Mouse (Mus musculus) limb, embryonic 14.5 days (tissue): ENCODE measurements around the gene Hscb. TPM values are rescaled to one million over a fixed set of nuclear protein-coding genes. Genes with fewer than 3 reads are reported as not detected.
"Not testable (repeated sequence)": the region's sequence is repeated elsewhere in the genome, so short reads cannot be mapped to it uniquely, and the experiment has no call there.

Source experiments
- ATAC-seq: fragments of 200-750 bp; cut with Nextera tagmentation; 2 replicates; pipeline ENCODE4 v1.8.0; 2017; ENCODE audit warnings: low read depth, moderate number of reproducible peaks, moderate TSS enrichment; ENCODE audit not compliant: low FRiP score
- DNase-seq: peaks from one replicate; pipeline ENCODE4 v3.0.0-alpha.2; 2015; ENCODE audit warnings: low spot score
- H3K27ac ChIP-seq: fragments of 300-500 bp; sonication (generic); replicated peaks from 2 replicates; pipeline ENCODE4 v1.5.1; 2014; ENCODE audit warnings: low read depth, mild to moderate bottlenecking, low read length, moderate library complexity, mixed read lengths
- H3K27me3 ChIP-seq: fragments of 300-500 bp; sonication (generic); 2 replicates; pipeline ENCODE4 v1.6.1; 2014; ENCODE audit warnings: low read length, mixed read lengths; ENCODE audit not compliant: control insufficient read depth, insufficient read depth
- H3K36me3 ChIP-seq: fragments of 300-500 bp; sonication (generic); 2 replicates; pipeline ENCODE4 v1.6.1; 2014; ENCODE audit warnings: mild to moderate bottlenecking, low read length, moderate library complexity, mixed read lengths; ENCODE audit not compliant: control insufficient read depth, insufficient read depth
- H3K4me1 ChIP-seq: fragments of 300-500 bp; sonication (generic); 2 replicates; pipeline ENCODE4 v1.6.1; 2014; ENCODE audit warnings: antibody characterized with exemption, low read length, mixed read lengths; ENCODE audit not compliant: control insufficient read depth, insufficient read depth
- H3K4me2 ChIP-seq: fragments of 300-500 bp; sonication (generic); replicated peaks from 2 replicates; pipeline ENCODE4 v1.6.1; 2014; ENCODE audit warnings: low read depth, mild to moderate bottlenecking, low read length, moderate library complexity; ENCODE audit not compliant: severe bottlenecking
- H3K4me3 ChIP-seq: fragments of 300-500 bp; sonication (generic); replicated peaks from 2 replicates; pipeline ENCODE4 v1.5.1; 2014; ENCODE audit warnings: low read length
- H3K9ac ChIP-seq: fragments of 300-500 bp; sonication (generic); 2 replicates; pipeline ENCODE4 v1.6.1; 2014; ENCODE audit warnings: mild to moderate bottlenecking, low read depth, low read length, moderate library complexity; ENCODE audit not compliant: severe bottlenecking
- H3K9me3 ChIP-seq: fragments of 300-500 bp; sonication (generic); 2 replicates; pipeline ENCODE4 v1.6.1; 2016; ENCODE audit warnings: low read length; ENCODE audit not compliant: control insufficient read depth
- POLR2A ChIP-seq: fragments of 200-500 bp; IDR thresholded peaks from 2 replicates; pipeline ENCODE4 v1.8.0; 2012; ENCODE audit warnings: inconsistent platforms, mild to moderate bottlenecking, moderate library complexity, borderline replicate concordance; ENCODE audit not compliant: insufficient read depth, insufficient read length; ENCODE audit errors: extremely low read depth
- WGBS: fragments of 180-500 bp; shearing (Covaris S2); extraction: QIAGEN DNeasy Blood & Tissue Kit; methylation state at CpG from one replicate; pipeline ENCODE4 v1.1.7; 2014; 5-methylcytosine and 5-hydroxymethylcytosine counted together
- polyA plus RNA-seq, 2 experiments: library from polyadenylated mRNA; depleted of rRNA in 1 of 2; stranded (reverse) in 1 of 2; unstranded in 1 of 2; fragments of >200 nt; fragmentation: Nextera tagmentation in 1 of 2; extraction: Ambion mirVana in 1 of 2; gene quantifications; 2 replicates each; pipeline versions ENCODE4 v1.2.1 to v1.2.3; 2012 to 2014

Gene Hscb
- polyA plus RNA-seq, 2 experiments, result 19.3 to 19.4 TPM

DNA sequence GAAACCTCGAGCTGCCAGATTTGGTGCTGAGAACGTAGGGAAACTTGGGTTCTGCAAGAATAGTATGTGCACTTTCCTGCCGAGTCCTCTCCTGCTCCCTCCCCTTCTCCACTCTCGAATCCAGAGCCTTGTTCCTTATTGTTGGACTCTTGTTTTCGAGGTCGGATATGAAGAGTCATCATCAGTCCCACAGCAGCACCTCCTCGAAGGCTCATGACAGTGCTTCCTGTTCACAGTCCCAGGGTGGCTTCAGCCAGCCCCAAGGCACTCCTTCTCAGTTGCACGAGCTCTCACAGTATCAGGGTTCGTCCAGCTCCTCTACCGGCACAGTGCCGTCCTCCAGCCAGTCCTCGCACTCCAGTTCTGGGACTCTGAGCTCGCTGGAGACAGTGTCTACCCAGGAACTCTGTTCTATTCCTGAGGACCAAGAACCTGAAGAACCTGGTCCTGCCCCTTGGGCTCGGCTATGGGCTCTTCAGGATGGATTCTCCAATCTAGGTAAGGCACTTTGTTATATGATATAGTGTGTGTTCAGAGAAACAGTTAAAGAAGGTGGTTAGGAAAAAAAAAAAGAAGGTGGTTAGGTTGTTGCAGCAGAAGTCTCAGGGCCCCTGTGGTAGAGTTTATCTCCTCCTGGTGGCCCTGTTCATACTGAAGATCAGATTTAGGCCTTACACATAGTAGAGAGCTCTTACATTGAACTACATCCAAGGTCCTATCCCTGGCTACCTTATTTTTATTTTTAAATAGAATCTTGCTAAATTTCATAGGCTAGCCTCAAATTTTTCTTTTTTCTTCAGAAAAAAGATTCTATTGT lies 1.7 kb upstream of the Hscb start:
- ATAC-seq (no peak), DNase-seq (no peak)
- no peak for TF ChIP-seq POLR2A
- peaks cover 9% of the 10 kb centered on the region; the same call in 1 of the 2 replicates for H3K36me3 ChIP-seq
- H3K4me3 ChIP-seq, result no peak overlapping the region
- no peak overlapping the region for H3K9ac ChIP-seq
- H3K9me3 ChIP-seq, result no peaks in the 10 kb centered on the region
- 91% methylated on average over 14 of the region's 14 CpGs for WGBS
- peaks cover 7% of the 10 kb centered on the region; the same call in 1 of the 2 replicates for H3K4me1 ChIP-seq
- H3K27me3 ChIP-seq, result no peaks in the 10 kb centered on the region
- H3K27ac ChIP-seq, result no peak overlapping the region
- H3K4me2 ChIP-seq, result no peak overlapping the region

DNA sequence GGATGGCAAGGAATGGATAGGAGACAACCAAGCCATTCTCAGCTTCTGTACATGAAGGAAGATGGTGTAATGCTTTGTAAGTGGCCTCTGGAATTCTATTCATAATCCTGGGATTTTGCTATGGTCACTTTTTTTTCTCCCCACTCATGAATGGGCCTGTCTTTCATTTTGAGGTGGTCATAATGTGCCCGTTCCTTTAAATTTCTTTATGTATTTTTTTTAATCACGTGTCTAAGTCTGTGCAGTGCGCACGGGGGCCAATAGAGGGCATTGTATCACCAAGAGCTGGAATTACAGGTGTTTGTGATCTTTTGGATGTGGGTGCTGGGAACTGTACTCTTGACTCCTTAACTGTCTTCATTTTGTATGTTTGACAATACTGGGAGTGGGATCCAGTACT lies 888 bp upstream of the Hscb start:
- peak overlapping the region; percentile 53 for H3K9ac ChIP-seq
- 11% methylated on average over 4 of the region's 4 CpGs for WGBS
- peak overlapping the region; percentile 71 for H3K4me2 ChIP-seq
- peaks cover 7% of the 10 kb centered on the region; the same call in 1 of the 2 replicates for H3K4me1 ChIP-seq
- DNase-seq (peak; percentile 16), ATAC-seq (no peak)
- peak overlapping the region; percentile 70 for H3K4me3 ChIP-seq
- TF ChIP-seq POLR2A, result no peak
- H3K27ac ChIP-seq, result peak overlapping the region; percentile 70
- no peaks in the 10 kb centered on the region for H3K9me3 ChIP-seq
- no peaks in the 10 kb centered on the region for H3K27me3 ChIP-seq
- H3K36me3 ChIP-seq, result peaks cover 9% of the 10 kb centered on the region; the same call in 1 of the 2 replicates

DNA sequence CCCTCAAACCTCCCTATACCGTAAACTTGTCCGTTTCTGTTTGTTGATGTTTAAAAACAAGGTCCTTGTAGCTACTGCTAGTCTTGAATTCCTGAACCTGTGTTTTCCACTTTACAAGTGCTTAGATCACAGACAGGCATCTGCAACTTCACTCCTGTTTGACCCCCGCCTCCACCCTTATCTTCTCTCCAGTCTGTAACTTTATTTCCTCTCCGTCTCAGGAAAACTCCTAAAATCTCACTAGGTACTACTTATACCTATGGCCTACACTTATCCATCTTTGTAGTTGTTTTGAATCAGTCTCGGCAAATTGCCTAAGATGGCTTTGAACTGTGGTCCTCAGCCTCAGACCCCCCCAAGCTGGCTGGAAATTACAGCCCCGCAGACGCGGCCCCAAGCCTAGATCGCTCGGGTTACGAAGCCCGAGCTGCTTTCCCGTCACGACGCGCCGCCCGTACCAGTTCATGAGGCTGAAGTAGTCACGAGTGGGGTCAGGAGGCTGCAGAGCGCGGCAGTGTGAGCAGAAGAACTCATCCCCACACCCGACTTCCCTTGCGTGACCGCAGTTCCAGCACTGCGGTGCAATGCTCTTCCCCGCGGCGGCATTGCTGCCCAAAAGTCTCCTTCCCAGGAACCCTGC lies 419 bp downstream of the Hscb start:
- Histone ChIP-seq H3K27ac (peak overlapping the region; percentile 65), H3K4me2 (peak overlapping the region; percentile 67), H3K9ac (peak overlapping the region; percentile 63), H3K27me3 (no peaks in the 10 kb centered on the region), H3K4me1 (peaks cover 7% of the 10 kb centered on the region; the same call in 1 of the 2 replicates), H3K9me3 (no peaks in the 10 kb centered on the region), H3K36me3 (peaks cover 9% of the 10 kb centered on the region; the same call in 1 of the 2 replicates), H3K4me3 (peak overlapping the region; percentile 70)
- TF ChIP-seq POLR2A, result no peak
- DNase-seq (no peak), ATAC-seq (peak; percentile 47; the same call in 1 of the 2 replicates)
- WGBS, result 4% methylated on average over 28 of the region's 28 CpGs

DNA sequence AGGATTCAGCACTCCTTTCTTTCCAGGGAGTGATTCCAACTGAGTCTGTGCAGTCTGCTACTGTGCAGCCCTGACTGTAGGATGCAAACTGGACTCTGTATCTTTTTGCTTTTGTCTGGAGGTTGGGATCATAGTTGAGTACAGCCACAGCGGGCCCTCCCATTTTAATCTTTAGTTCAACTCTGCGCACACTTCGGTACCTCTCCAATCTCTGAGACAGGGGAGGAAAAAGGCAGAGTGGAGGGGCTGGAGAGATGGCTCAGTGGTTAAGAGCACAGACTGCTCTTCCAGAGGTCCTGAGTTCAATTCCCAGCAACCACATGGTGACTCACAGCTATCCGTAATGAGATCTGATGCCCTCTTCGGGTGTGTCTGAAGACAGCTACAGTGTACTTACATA lies 1.6 kb downstream of the Hscb start:
- H3K4me2 ChIP-seq, ATAC-seq, H3K4me1 ChIP-seq: not testable (repeated sequence)

DNA sequence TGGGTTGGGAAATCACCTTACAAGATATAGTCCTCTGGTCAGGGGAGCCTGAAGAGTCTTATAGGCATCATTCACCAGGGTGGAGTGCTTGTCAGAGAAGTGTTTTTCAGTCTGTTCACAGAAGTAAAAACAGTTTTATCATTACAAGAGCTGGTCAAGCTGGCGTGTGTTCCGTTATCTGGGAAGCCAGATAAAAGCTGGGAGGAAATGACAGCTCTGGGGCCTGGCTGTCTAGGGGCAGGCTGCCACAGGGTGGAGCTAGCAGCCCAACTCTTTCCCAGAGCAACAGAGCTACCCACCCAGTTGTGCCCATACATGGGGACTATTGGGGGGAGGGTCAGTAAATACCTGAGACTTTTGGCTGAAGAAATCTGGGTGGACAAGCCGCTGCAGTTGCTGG lies 3.6 kb downstream of the Hscb start:
- H3K4me3 ChIP-seq, result no peak overlapping the region
- 26% methylated on average over 3 of the region's 3 CpGs for WGBS
- no peak for TF ChIP-seq POLR2A
- no peak overlapping the region for H3K4me2 ChIP-seq
- H3K9ac ChIP-seq, result no peak overlapping the region
- no peaks in the 10 kb centered on the region for H3K27me3 ChIP-seq
- DNase-seq (no peak), ATAC-seq (no peak)
- peaks cover 7% of the 10 kb centered on the region; the same call in 1 of the 2 replicates for H3K4me1 ChIP-seq
- peaks cover 5% of the 10 kb centered on the region for H3K36me3 ChIP-seq
- H3K9me3 ChIP-seq, result no peaks in the 10 kb centered on the region
- H3K27ac ChIP-seq, result no peak overlapping the region

More for the DNA sequence above, 1.6 kb downstream of the Hscb start:
- peaks cover 12% of the 10 kb centered on the region for H3K36me3 ChIP-seq
- H3K9me3 ChIP-seq, DNase-seq, H3K27me3 ChIP-seq, H3K27ac ChIP-seq, H3K9ac ChIP-seq, H3K4me3 ChIP-seq: not testable (repeated sequence)
- 88% methylated on average over 5 of the region's 5 CpGs for WGBS
